Mouse (Mus musculus) right cerebral cortex, postnatal 14 days (tissue): ENCODE results near the gene Cdc123.

Source experiments
- DNase-seq: peaks from one replicate; pipeline ENCODE4 v3.0.0; 2022

The Cdc123 gene

GRCm38 (mm10) chr2:5844873-5845631 lies at the start of gene Cdc123, which contains the start of gene Nudt5:
TSS of gene Cdc123 (minus strand) at chr2:5845164.
TSS of gene Nudt5 (plus strand) at chr2:5845019.
- DNase-seq = peak; percentile 84

- no peak for DNase-seq
Observed at GRCm38 (mm10) chr2:5894296-5894695, 49.3 kb upstream of the Cdc123 start.

GRCm38 (mm10) chr2:5889412-5889811 lies 44.4 kb upstream of the Cdc123 start:
- no peak for DNase-seq

- DNase-seq = no peak
Observed at GRCm38 (mm10) chr2:5888865-5889264, 43.9 kb upstream of the Cdc123 start.

GRCm38 (mm10) chr2:5877446-5877845 lies 32.5 kb upstream of the Cdc123 start:
- DNase-seq = no peak

- DNase-seq = no peak
Observed at GRCm38 (mm10) chr2:5869746-5870145, 24.8 kb upstream of the Cdc123 start.

- no peak for DNase-seq
Observed at GRCm38 (mm10) chr2:5867681-5868080, 22.7 kb upstream of the Cdc123 start.

- DNase-seq = no peak
Observed at GRCm38 (mm10) chr2:5862834-5863233, 17.9 kb upstream of the Cdc123 start, which contains the start of gene Gm13199. TSS of gene Gm13199 (minus strand) at chr2:5862934.

GRCm38 (mm10) chr2:5851866-5852265 lies 6.9 kb upstream of the Cdc123 start:
- no peak for DNase-seq

GRCm38 (mm10) chr2:5851116-5851515 lies 6.2 kb upstream of the Cdc123 start:
- no peak for DNase-seq

GRCm38 (mm10) chr2:5845826-5846225 lies 862 bp upstream of the Cdc123 start:
- no peak for DNase-seq

- DNase-seq = no peak
Observed at GRCm38 (mm10) chr2:5844181-5844872, 637 bp downstream of the Cdc123 start.

- no peak for DNase-seq
Observed at GRCm38 (mm10) chr2:5840815-5841214, 4.1 kb downstream of the Cdc123 start.

- no peak for DNase-seq
Observed at GRCm38 (mm10) chr2:5825265-5825913, 19.6 kb downstream of the Cdc123 start.

- no peak for DNase-seq
Observed at GRCm38 (mm10) chr2:5824685-5825084, 20.3 kb downstream of the Cdc123 start.

GRCm38 (mm10) chr2:5824213-5824612 lies 20.8 kb downstream of the Cdc123 start:
- DNase-seq = no peak

GRCm38 (mm10) chr2:5822449-5822848 lies 22.5 kb downstream of the Cdc123 start:
- DNase-seq = no peak

- no peak for DNase-seq
Observed at GRCm38 (mm10) chr2:5821264-5821663, 23.7 kb downstream of the Cdc123 start.

GRCm38 (mm10) chr2:5811235-5811782 lies 33.7 kb downstream of the Cdc123 start:
- no peak for DNase-seq

- no peak for DNase-seq
Observed at GRCm38 (mm10) chr2:5810036-5810718, 34.8 kb downstream of the Cdc123 start.

GRCm38 (mm10) chr2:5806201-5806600 lies 38.8 kb downstream of the Cdc123 start:
- DNase-seq = peak; percentile 24

- no peak for DNase-seq
Observed at GRCm38 (mm10) chr2:5805228-5805627, 39.7 kb downstream of the Cdc123 start.
